Mouse (Mus musculus): ENCODE results near the gene Efemp1. TPM values are rescaled to one million over a fixed set of nuclear protein-coding genes. Genes with fewer than 3 reads are reported as not detected.

Efemp1 gene
- polyA plus RNA-seq (2014; fragmentation: Nextera tagmentation; extraction: Ambion mirVana): 27.9 and 28.6 TPM in 2 replicates

DNA sequence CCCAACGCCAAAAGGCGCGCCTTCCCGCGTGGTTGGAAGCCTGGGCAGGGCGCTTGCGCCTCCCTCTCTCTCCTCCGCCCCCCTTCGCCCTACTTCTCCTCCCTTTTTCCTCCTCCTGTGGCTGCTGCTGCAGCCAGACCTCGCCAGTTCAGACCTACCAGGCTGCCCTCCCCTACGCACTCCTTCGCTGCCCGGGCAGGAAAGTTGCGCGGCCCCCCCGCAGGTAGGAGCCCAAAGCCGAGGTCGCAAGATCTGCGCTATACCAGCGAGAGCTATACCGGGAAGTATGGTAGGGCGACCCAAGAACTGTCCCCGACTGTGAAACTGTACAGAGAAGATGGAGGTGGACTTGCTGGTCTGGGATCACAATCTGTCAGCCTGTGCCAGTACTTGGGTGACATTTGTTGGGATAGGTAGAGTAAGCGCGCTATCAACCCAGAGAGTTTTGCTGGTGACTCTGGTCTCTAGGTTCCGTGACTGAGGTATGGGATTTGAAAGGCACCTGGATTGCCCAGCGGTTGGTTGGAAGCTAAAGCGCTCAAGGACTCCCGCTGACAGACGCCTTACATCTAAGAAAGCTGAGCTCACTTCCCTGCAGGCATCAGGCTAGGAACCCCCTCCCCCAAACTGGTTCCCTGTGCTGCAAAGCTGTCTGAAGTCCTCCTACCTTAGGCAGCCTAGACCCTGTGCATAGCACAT lies at the start of gene Efemp1:
TSS of gene Efemp1 (plus strand) at position 103 of the 699 bp plus-strand sequence.
- Histone ChIP-seq H3K27ac (ENCODE audit: low read depth, low read length) (no peak within 1 kb of the TSS), H3K4me2 (peak within 1 kb of the TSS; percentile 93), H3K4me3 (ENCODE audit: low read depth, low read length) (peak within 1 kb of the TSS; percentile 63), H3K4me1 (ENCODE audit: control insufficient read depth, insufficient read depth, low read length) (0 out of 2 replicates have a peak, but pooled peaks cover 3% of the 10 kb centered on the region), H3K36me3 (ENCODE audit: control insufficient read depth, insufficient read depth, low read length) (no peaks in the 10 kb centered on the region), H3K9me3 (replicated peaks; ENCODE audit: control insufficient read depth, low read length) (no peaks in the 10 kb centered on the region), H3K27me3 (ENCODE audit: control insufficient read depth, insufficient read depth, low read length) (no peaks in the 10 kb centered on the region), H3K9ac (ENCODE audit: low read depth, low read length) (peak within 1 kb of the TSS; percentile 61)
- peak; percentile 52 for ATAC-seq (replicated peaks; ENCODE audit: insufficient number of reproducible peaks, low FRiP score, low TSS enrichment)
- WGBS (ENCODE audit: insufficient replicate concordance): under 1% methylated on average over 30 of the region's 30 CpGs

DNA sequence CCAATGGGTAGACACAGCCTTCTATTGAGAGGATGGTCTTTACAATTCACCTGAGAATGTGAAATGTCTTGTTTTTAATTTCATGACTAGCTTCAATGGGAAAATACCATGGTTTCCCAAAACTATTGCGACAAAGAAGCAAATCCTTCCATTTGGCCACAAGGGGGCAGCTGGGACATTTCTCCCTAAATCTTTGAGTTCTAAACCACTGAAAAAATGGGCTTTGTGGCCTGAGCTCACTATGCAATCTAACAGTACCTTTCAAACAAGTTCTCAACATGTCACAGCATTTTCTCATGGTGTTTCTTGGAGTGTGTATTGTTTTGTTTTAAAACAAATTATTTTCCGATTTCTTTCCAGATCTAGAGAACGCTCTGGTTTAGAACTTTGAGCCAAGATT lies 44.3 kb upstream of the Efemp1 start:
- Histone ChIP-seq H3K27me3 (ENCODE audit: control insufficient read depth, insufficient read depth, low read length) (no peaks in the 10 kb centered on the region), H3K36me3 (ENCODE audit: control insufficient read depth, insufficient read depth, low read length) (no peaks in the 10 kb centered on the region), H3K9ac (ENCODE audit: low read depth, low read length) (no peak overlapping the region), H3K4me1 (ENCODE audit: control insufficient read depth, insufficient read depth, low read length) (no peaks in the 10 kb centered on the region), H3K4me3 (ENCODE audit: low read depth, low read length) (no peak overlapping the region), H3K4me2 (no peak overlapping the region), H3K9me3 (replicated peaks; ENCODE audit: control insufficient read depth, low read length) (no peaks in the 10 kb centered on the region), H3K27ac (ENCODE audit: low read depth, low read length) (no peak overlapping the region)
- ATAC-seq (replicated peaks; ENCODE audit: insufficient number of reproducible peaks, low FRiP score, low TSS enrichment): no peak
- WGBS (ENCODE audit: insufficient replicate concordance): 62% methylated on average over 3 of the region's 3 CpGs

DNA sequence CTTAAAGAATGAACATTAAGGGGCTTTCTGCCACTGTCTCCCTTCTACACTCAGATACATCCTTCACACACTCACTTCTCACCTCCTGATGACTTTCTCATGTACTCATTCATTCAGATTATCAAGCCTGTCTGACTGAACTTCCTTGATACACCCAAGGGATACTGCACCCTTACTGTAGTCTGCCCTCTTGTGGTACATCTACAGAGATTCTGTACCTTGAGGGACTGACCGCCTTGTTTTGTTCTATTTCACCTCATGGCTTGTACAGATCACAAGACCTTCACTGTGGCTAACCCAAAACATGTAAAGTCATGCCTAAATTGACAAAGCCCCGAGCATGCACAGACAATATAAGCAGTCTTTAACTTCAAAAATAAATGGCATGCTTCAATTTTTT lies 41.1 kb upstream of the Efemp1 start:
- H3K27ac ChIP-seq (ENCODE audit: low read depth, low read length): no peak overlapping the region
- no peaks in the 10 kb centered on the region for H3K36me3 ChIP-seq (ENCODE audit: control insufficient read depth, insufficient read depth, low read length)
- WGBS (ENCODE audit: insufficient replicate concordance): 56% methylated on average over 2 of the region's 2 CpGs
- no peak overlapping the region for H3K4me2 ChIP-seq
- no peaks in the 10 kb centered on the region for H3K4me1 ChIP-seq (ENCODE audit: control insufficient read depth, insufficient read depth, low read length)
- no peaks in the 10 kb centered on the region for H3K9me3 ChIP-seq (replicated peaks; ENCODE audit: control insufficient read depth, low read length)
- H3K9ac ChIP-seq (ENCODE audit: low read depth, low read length): no peak overlapping the region
- no peak overlapping the region for H3K4me3 ChIP-seq (ENCODE audit: low read depth, low read length)
- H3K27me3 ChIP-seq (ENCODE audit: control insufficient read depth, insufficient read depth, low read length): no peaks in the 10 kb centered on the region
- ATAC-seq (replicated peaks; ENCODE audit: insufficient number of reproducible peaks, low FRiP score, low TSS enrichment): no peak

DNA sequence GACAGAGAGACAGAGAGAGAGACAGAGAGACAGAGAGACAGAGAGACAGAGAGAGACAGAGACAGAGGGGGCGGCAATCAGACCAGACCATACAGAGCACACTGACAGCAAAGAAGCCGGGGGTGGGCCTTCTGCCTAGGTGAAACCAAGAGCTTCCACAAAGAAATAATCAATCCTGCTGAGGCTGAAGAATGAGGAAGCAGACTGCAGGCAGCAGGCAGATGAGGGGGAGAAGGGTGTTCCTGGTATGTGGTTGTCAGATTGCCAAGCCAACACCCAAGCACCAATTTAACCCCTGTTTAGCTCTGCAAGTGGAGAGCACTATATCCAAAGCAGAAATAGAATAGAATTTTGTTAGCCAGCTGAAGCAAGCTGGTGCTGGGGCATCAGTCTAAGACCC lies 40.4 kb upstream of the Efemp1 start:
- H3K4me1 ChIP-seq (ENCODE audit: control insufficient read depth, insufficient read depth, low read length): no peaks in the 10 kb centered on the region; the same call in 1 of the 2 replicates
- H3K36me3 ChIP-seq (ENCODE audit: control insufficient read depth, insufficient read depth, low read length): no peaks in the 10 kb centered on the region
- H3K9me3 ChIP-seq (replicated peaks; ENCODE audit: control insufficient read depth, low read length): no peaks in the 10 kb centered on the region
- 36% methylated on average over 2 of the region's 2 CpGs for WGBS (ENCODE audit: insufficient replicate concordance)
- ATAC-seq (replicated peaks; ENCODE audit: insufficient number of reproducible peaks, low FRiP score, low TSS enrichment): 0 out of 2 replicates have a peak, but pooled peaks have one; percentile 52
- H3K4me2 ChIP-seq: no peak overlapping the region
- H3K27ac ChIP-seq (ENCODE audit: low read depth, low read length): no peak overlapping the region
- H3K9ac ChIP-seq (ENCODE audit: low read depth, low read length): no peak overlapping the region
- no peaks in the 10 kb centered on the region for H3K27me3 ChIP-seq (ENCODE audit: control insufficient read depth, insufficient read depth, low read length)
- H3K4me3 ChIP-seq (ENCODE audit: low read depth, low read length): no peak overlapping the region

DNA sequence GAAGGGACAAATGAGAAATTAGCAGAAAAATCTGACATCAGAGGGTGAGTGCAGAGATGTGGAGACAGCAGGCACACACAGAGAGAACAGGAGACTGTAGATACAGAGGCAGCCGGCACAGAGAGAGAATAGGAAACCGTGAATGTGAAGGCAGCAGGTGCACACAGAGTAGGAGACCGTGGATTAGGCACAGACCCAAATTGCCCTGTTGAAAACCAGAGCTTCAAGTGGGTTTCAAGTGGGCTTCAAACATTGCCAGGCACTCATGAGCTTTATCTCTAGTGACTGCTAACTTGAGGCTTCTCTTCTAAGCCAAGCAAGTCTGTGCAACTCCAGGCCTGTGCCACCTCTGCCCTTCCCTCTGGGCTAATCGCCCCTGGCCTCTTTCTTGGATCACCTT lies 35.6 kb upstream of the Efemp1 start:
- no peak overlapping the region for H3K4me3 ChIP-seq (ENCODE audit: low read depth, low read length)
- no peak overlapping the region for H3K27ac ChIP-seq (ENCODE audit: low read depth, low read length)
- H3K4me1 ChIP-seq (ENCODE audit: control insufficient read depth, insufficient read depth, low read length): no peaks in the 10 kb centered on the region; the same call in 1 of the 2 replicates
- no peaks in the 10 kb centered on the region for H3K36me3 ChIP-seq (ENCODE audit: control insufficient read depth, insufficient read depth, low read length)
- H3K9ac ChIP-seq (ENCODE audit: low read depth, low read length): no peak overlapping the region
- WGBS (ENCODE audit: insufficient replicate concordance): 48% methylated on average over 4 of the region's 4 CpGs
- 0 out of 2 replicates have a peak, but pooled peaks have one; percentile 42 for ATAC-seq (replicated peaks; ENCODE audit: insufficient number of reproducible peaks, low FRiP score, low TSS enrichment)
- no peak overlapping the region for H3K4me2 ChIP-seq
- no peaks in the 10 kb centered on the region for H3K9me3 ChIP-seq (replicated peaks; ENCODE audit: control insufficient read depth, low read length)
- no peaks in the 10 kb centered on the region for H3K27me3 ChIP-seq (ENCODE audit: control insufficient read depth, insufficient read depth, low read length)

DNA sequence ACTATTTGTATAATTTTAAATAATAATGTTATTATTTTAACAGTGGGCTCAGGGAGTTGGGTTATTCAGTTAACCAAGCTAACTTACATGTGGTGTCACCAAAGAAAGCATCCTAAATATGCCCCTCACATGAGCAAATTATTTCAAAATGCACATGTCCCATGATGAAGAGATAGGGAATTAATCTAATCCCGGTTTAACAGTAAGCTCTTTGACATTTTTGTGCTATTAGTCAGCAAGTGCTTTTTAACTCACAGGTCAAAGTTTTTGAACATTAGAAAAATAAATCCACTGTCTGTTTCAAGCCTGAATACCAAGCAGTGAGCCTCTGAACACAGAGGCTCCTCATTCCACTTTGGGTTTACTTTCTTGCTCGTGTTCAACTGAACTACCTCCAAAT lies 26.1 kb upstream of the Efemp1 start:
- no peak overlapping the region for H3K9ac ChIP-seq (ENCODE audit: low read depth, low read length)
- H3K4me1 ChIP-seq (ENCODE audit: control insufficient read depth, insufficient read depth, low read length): no peaks in the 10 kb centered on the region
- H3K4me3 ChIP-seq (ENCODE audit: low read depth, low read length): no peak overlapping the region
- H3K27me3 ChIP-seq (ENCODE audit: control insufficient read depth, insufficient read depth, low read length): no peaks in the 10 kb centered on the region
- ATAC-seq (replicated peaks; ENCODE audit: insufficient number of reproducible peaks, low FRiP score, low TSS enrichment): no peak
- WGBS (ENCODE audit: insufficient replicate concordance): 73% methylated on average over 2 of the region's 2 CpGs
- H3K27ac ChIP-seq (ENCODE audit: low read depth, low read length): no peak overlapping the region
- no peaks in the 10 kb centered on the region for H3K36me3 ChIP-seq (ENCODE audit: control insufficient read depth, insufficient read depth, low read length)
- no peak overlapping the region for H3K4me2 ChIP-seq
- no peaks in the 10 kb centered on the region for H3K9me3 ChIP-seq (replicated peaks; ENCODE audit: control insufficient read depth, low read length)

DNA sequence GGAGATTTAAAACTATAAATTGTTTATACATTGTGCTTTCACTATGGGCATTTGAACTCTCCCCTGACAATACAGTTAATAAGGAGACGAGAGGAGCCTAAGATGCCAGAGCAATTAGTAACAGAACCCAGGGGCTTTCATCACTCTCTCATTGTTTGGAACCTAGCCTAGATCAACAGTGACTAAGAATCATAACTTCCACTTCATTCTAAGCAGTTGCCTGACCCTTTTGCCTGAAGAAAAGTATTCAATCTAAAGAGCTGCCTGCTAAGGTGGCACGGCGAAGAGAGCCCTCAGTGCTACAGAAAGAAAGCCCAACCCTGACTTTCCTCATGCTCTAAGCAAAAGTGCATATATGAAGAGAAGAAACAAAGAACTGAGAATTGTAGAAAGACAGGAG lies 19.2 kb upstream of the Efemp1 start:
- peak overlapping the region; percentile 54; the same call in 1 of the 2 replicates for H3K27ac ChIP-seq (ENCODE audit: low read depth, low read length)
- H3K9me3 ChIP-seq (replicated peaks; ENCODE audit: control insufficient read depth, low read length): no peaks in the 10 kb centered on the region
- no peaks in the 10 kb centered on the region for H3K4me1 ChIP-seq (ENCODE audit: control insufficient read depth, insufficient read depth, low read length)
- no peak overlapping the region for H3K9ac ChIP-seq (ENCODE audit: low read depth, low read length)
- H3K27me3 ChIP-seq (ENCODE audit: control insufficient read depth, insufficient read depth, low read length): no peaks in the 10 kb centered on the region
- WGBS (ENCODE audit: insufficient replicate concordance): 40% methylated on average over 3 of the region's 3 CpGs
- 0 out of 2 replicates have a peak, but pooled peaks have one; percentile 22 for ATAC-seq (replicated peaks; ENCODE audit: insufficient number of reproducible peaks, low FRiP score, low TSS enrichment)
- no peak overlapping the region for H3K4me2 ChIP-seq
- H3K36me3 ChIP-seq (ENCODE audit: control insufficient read depth, insufficient read depth, low read length): no peaks in the 10 kb centered on the region
- no peak overlapping the region for H3K4me3 ChIP-seq (ENCODE audit: low read depth, low read length)

DNA sequence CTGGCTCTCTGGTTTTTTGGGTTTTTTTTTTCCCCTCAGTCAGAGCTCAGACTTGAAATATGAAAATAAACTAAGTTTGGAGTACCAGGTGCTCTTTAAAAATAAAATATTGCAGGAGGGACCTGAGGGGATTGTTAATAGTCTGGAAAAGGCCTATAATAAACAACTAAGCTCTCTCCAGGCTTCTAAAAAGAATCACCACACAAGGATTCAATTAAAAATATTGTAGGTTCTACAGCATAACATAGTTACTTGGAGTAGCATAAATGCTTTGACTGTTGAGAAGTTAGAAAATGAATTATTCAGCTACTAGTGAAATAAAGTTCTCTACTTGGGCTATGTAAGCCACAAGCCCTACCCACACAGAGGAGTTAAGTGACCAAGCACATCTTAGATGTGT lies 17.9 kb upstream of the Efemp1 start:
- H3K4me1 ChIP-seq (ENCODE audit: control insufficient read depth, insufficient read depth, low read length): no peaks in the 10 kb centered on the region
- H3K9me3 ChIP-seq (replicated peaks; ENCODE audit: control insufficient read depth, low read length): no peaks in the 10 kb centered on the region
- no peaks in the 10 kb centered on the region for H3K36me3 ChIP-seq (ENCODE audit: control insufficient read depth, insufficient read depth, low read length)
- no peak overlapping the region for H3K27ac ChIP-seq (ENCODE audit: low read depth, low read length)
- H3K4me2 ChIP-seq: no peak overlapping the region
- H3K27me3 ChIP-seq (ENCODE audit: control insufficient read depth, insufficient read depth, low read length): no peaks in the 10 kb centered on the region
- H3K9ac ChIP-seq (ENCODE audit: low read depth, low read length): no peak overlapping the region
- H3K4me3 ChIP-seq (ENCODE audit: low read depth, low read length): no peak overlapping the region
- ATAC-seq (replicated peaks; ENCODE audit: insufficient number of reproducible peaks, low FRiP score, low TSS enrichment): no peak

DNA sequence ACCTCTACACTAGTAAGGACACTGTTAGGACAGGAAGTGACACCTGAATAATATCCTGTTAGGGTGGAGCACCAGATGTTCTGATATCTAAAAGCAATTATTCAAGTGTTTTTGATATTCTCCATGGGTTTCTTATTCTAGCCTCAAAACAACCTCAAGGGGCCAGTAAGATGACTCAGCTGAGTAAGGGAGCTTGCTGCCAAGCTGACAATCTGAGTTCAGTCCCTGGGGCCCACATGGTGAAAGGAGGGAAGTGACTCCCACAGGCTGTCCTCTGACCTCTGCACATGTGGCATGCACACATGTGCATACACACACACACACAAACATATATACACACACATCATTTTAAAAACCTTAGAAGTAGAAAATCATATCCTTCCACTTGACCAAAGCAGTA lies 3.2 kb upstream of the Efemp1 start:
- no peak overlapping the region for H3K27ac ChIP-seq (ENCODE audit: low read depth, low read length)
- no peaks in the 10 kb centered on the region for H3K36me3 ChIP-seq (ENCODE audit: control insufficient read depth, insufficient read depth, low read length)
- H3K4me3 ChIP-seq (ENCODE audit: low read depth, low read length): no peak overlapping the region
- no peak overlapping the region for H3K4me2 ChIP-seq
- no peak overlapping the region for H3K9ac ChIP-seq (ENCODE audit: low read depth, low read length)
- H3K9me3 ChIP-seq (replicated peaks; ENCODE audit: control insufficient read depth, low read length): no peaks in the 10 kb centered on the region
- no peaks in the 10 kb centered on the region for H3K27me3 ChIP-seq (ENCODE audit: control insufficient read depth, insufficient read depth, low read length)
- no peak for ATAC-seq (replicated peaks; ENCODE audit: insufficient number of reproducible peaks, low FRiP score, low TSS enrichment)
- 0 out of 2 replicates have a peak, but pooled peaks cover 3% of the 10 kb centered on the region for H3K4me1 ChIP-seq (ENCODE audit: control insufficient read depth, insufficient read depth, low read length)
